12 mouse cellular contexts compared by ENCODE assay signal in the genomic region with DNA sequence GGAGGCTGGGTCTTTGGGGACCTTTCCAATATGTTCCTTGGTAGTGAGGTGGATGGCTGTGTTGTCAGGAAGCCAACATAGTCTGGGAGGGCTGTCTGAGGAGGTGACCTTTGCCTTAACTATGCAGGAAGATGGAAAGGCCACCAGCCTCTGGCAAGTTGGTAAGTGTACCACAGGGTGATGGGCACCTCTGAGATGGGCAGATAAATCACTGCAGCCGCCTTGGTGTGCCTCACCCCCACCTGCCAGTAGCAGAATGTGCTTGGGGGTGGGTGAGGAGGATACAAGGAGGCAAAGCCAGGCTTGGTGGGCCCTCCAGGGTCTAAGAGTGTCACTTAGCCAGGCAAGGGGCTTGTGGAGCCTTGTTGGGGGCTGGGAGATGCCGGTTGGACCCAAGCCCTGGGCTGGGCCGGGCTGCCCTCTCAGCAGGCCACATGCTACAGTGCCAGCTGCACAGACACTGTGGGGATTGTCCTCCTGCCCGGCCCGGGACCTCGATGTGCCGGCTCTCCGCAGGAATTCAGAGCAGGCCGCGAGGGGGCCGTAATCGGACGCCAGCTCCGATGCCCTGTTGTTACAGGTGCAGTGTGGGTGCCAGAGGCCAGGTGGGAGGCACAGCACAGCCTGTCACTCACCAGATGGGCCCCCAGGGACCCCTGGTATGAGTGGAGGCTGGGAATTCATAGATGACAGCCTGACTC.
DNase-seq lines count a peak whose midpoint lies in the region; ATAC-seq lines count a peak whose summit lies in the region.
"Had no signal": no experiment of that assay in that cellular context is flagged by ENCODE, and none has a peak within 500 bp of the region (broad histone marks: within the 10 kb centered on the region; RNA-seq: fewer than 3 reads in every experiment).

No protein-coding gene starts in this region.

- H3K4me3 ChIP-seq in forebrain, embryonic 13.5 days, result no peak overlapping the region
- H3K4me3 ChIP-seq in liver, embryonic 11.5 days (ENCODE audit: low read depth, low read length), result no peak overlapping the region
- H3K4me3 ChIP-seq: neural tube, embryonic 12.5 days had no signal

- H3K4me2 ChIP-seq in forebrain, embryonic 13.5 days, result no peak overlapping the region
- H3K4me2 ChIP-seq in liver, embryonic 11.5 days, result no peak overlapping the region
- H3K4me2 ChIP-seq: neural tube, embryonic 12.5 days had no signal

- H3K9ac ChIP-seq in forebrain, embryonic 13.5 days, result no peak overlapping the region
- no peak overlapping the region for H3K9ac ChIP-seq in liver, embryonic 11.5 days (ENCODE audit: low read depth, low read length)
- H3K9ac ChIP-seq: neural tube, embryonic 12.5 days had no signal

- peaks cover 96% of the 10 kb centered on the region for H3K27me3 ChIP-seq in forebrain, embryonic 13.5 days
- peaks cover 2% of the 10 kb centered on the region; the same call in 1 of the 2 replicates for H3K27me3 ChIP-seq in liver, embryonic 11.5 days (replicated peaks; ENCODE audit: control insufficient read depth, insufficient read depth, low read length)

- no peak for ATAC-seq in forebrain, embryonic 13.5 days
- ATAC-seq in liver, embryonic 11.5 days (replicated peaks; ENCODE audit: low FRiP score), result no peak

- intact Hi-C loops in gastrocnemius, postnatal 14 days (cut with DNase I; ENCODE audit: low total_unique reads), result no loop called here

- H3K9me3 ChIP-seq in forebrain, embryonic 13.5 days (replicated peaks), result no peaks in the 10 kb centered on the region
- H3K9me3 ChIP-seq in liver, embryonic 11.5 days (ENCODE audit: control insufficient read depth, low read length), result no peaks in the 10 kb centered on the region
- H3K9me3 ChIP-seq: neural tube, embryonic 12.5 days had no signal

- no peaks in the 10 kb centered on the region for H3K36me3 ChIP-seq in forebrain, embryonic 13.5 days (ENCODE audit: poor library complexity, severe bottlenecking)
- H3K36me3 ChIP-seq in liver, embryonic 11.5 days (ENCODE audit: control insufficient read depth, insufficient read depth, low read length), result no peaks in the 10 kb centered on the region
- H3K36me3 ChIP-seq: neural tube, embryonic 12.5 days had no signal

- no peak overlapping the region for H3K27ac ChIP-seq in forebrain, embryonic 13.5 days
- H3K27ac ChIP-seq in liver, embryonic 11.5 days (ENCODE audit: low read depth, low read length), result no peak overlapping the region
- H3K27ac ChIP-seq: neural tube, embryonic 12.5 days had no signal

- 78% methylated on average over 14 of the region's 14 CpGs for WGBS in forebrain, embryonic 13.5 days
- WGBS in liver, embryonic 11.5 days, result 91% methylated on average over 14 of the region's 14 CpGs

- DNase-seq in gastrocnemius, postnatal 10 days, result peak; percentile 33
- no peak for DNase-seq in gastrocnemius, postnatal 14 days
- peak; percentile 43 for DNase-seq in right cerebral cortex, adult 18-20 months
- no peak for DNase-seq in right cerebral cortex, adult 2 months (ENCODE audit: low spot score in 2 of 2)
- DNase-seq in layer of hippocampus, postnatal 36 days, result peak; percentile 34 to 42
- peak; percentile 17 for DNase-seq in right cerebral cortex, postnatal 4 days
- no peak for DNase-seq in liver, embryonic 11.5 days (ENCODE audit: low spot score)
- DNase-seq: adrenal gland, postnatal 10 days; heart, postnatal 36 days; kidney, postnatal 25 days had no signal

- peaks cover 11% of the 10 kb centered on the region; the same call in 1 of the 2 replicates for H3K4me1 ChIP-seq in forebrain, embryonic 13.5 days
- 0 out of 2 replicates have a peak, but pooled peaks cover 3% of the 10 kb centered on the region for H3K4me1 ChIP-seq in liver, embryonic 11.5 days (replicated peaks; ENCODE audit: control insufficient read depth, insufficient read depth, low read length)

Comparison
In these comparisons a context has a peak if more than half of its experiments do, and no peak if none do; other contexts are left out.
1. DNase-seq: peak in gastrocnemius, postnatal 10 days (single experiment), right cerebral cortex, adult 18-20 months (single experiment), layer of hippocampus, postnatal 36 days (2 of 2) and right cerebral cortex, postnatal 4 days (single experiment); none in gastrocnemius, postnatal 14 days (single experiment), right cerebral cortex, adult 2 months (0 of 2) and liver, embryonic 11.5 days (single experiment).